Mouse (Mus musculus): ENCODE data around the gene Fbxo9.
"Not testable (repeated sequence)": the region's sequence is repeated elsewhere in the genome, so short reads cannot be mapped to it uniquely, and the experiment has no call there.

The Fbxo9 gene

DNA sequence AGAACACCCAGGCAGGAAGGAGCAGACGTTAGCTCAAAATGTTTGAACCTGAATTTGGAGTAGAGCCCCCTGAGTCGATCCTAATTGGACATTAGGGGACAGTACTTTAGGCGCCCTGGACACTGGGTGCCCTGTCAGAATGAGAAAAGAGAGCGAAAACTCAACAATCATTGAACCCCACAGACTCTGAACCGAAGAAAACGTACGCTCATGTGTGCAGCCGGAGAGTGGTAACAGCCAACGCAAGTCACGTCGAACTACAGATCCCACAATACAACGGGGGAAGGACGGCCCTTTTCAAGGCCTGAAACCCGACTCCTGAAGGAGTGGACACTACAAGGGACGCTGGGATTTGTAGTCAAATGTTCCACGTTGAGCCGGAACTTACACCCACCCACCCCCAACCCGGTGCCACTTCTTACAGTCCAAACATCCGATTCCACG lies at the start of gene Fbxo9, which contains the start of gene Ick:
TSS of gene Fbxo9 (minus strand) at position 270 of the 444 bp plus-strand sequence.
TSS of gene Ick (plus strand) at position 397 of the 444 bp plus-strand sequence.
- DNase-seq (ENCODE audit: low spot score): peak; percentile 96

DNA sequence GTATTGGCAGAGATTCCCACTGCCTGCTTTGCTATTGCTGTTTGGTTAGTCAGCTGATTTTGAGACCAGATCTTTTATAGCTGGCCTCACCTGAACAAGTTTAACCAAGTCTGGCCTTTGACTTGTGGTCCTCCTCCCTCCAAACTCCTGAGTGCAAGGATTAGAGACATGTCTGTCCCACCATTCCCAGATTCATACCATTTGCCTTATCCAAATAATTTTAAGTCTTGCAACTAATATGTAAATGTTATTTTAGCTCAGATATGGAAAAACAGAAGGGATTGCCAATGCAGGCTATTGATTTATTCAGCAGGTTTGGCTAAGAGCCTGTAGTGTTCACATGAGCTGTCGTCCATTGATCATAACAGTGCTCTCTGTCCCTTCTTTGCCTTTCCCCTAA lies 48.4 kb upstream of the Fbxo9 start:
- no peak for DNase-seq (ENCODE audit: low spot score)

DNA sequence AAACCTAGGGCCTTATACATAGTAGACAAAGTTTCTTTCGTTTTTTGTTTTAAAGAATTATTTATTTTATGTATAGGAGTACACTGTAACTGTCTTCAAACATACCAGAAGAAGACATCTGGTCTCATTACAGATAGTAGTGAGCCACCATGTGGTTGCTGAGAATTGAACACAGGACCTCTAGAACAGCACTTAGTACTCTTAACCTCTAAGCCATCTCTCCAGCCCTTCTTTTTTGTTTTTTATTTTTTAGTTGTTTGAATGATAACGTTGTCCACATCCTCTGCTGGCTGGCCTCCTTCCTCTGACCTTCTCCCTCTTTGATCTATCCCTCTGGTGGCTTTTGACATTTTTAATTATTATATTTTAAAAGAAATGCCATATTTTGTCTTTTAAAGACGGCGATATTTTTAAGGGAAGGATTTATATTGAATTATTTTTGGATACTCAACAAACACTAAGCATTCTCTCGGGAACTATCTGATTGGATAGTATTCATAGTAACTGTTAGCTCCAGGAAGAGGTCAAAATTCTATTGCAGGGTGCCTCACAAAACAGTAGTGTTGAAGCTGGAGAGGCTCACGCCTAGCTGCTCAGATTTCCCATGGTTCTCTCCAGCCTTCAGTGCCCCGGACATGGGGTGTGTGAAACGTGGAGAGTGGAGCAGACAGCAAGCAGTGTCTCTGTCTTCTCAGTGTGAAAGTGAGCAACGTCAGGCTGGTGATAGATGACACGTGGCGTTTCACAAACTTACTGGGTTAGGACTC lies 45.5 kb upstream of the Fbxo9 start:
- no peak for DNase-seq (ENCODE audit: low spot score)

DNA sequence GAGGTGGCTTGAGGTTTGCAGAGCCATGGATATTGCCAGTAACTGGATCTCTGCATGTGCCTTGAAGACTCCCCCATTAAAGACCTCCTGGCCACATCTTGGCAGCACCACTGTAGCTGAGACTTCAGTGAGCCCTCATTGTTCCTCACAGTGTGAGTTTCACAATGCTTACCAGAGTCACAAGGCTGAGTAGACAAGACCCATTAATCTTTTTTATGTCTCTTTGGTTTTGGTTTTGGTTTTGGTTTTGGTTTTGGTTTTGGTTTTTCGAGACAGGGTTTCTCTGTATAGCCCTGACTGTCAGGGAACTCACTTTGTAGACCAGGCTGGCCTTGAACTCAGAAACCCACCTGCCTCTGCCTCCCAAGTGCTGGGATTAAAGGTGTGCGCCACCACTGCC lies 40.9 kb upstream of the Fbxo9 start:
- not testable (repeated sequence) for DNase-seq (ENCODE audit: low spot score)

DNA sequence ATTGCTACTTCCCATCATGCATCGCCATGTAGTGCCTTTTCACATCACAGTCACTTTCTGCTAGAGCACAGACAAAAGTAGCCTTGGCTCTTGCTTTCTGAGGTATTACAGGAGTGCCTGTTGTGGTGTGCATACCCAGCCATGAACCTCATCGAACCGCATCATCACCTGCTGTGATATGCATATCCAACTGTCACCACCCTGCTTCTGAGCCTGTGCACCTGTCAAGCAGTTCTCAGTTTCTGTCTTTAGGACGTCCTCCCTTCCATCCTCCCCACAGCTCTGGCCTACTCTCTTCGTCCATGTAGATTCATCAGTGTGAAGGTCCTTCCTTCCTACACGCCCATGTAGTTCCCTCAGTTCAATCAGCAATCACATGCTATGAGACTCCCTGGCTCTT lies 39.3 kb upstream of the Fbxo9 start:
- no peak for DNase-seq (ENCODE audit: low spot score)

DNA sequence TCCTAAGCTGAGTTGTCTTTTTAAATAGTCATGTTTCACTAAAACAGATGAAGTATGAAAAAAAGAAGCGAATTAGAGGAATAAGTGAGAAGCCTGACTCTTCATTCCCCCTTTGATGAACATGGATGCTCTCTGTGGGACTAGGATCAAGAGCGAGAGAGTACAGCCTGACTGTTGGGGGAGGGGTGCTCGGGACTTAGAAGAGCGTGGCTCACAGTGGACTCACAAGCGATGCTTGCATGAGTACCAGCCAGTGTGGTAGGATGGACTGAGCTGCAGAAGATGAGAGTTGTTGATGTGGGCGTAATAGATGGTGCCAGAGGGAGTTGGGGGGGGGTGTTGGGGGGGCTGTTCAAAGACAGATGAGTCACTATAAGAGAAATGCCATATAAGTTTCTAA lies 37.8 kb upstream of the Fbxo9 start:
- no peak for DNase-seq (ENCODE audit: low spot score)

DNA sequence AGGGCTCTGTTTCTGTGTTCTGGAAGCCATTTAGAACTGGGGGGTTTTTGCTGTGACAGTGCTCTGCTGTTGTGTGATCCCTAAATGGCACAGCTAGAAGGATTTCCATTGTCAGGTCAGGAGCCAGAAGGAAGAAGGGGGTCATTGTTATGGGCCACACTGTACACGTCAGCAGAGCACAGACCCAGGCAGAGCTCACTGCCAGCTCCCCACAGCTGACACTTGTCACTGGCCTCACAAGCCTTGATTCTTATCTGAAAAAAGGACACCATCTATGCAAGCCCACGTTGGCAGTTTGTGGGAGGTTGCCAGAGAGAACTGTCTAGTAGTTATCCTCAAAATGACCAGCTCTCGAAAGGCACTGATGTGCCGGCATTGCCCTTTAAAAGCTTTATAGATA lies 37.2 kb upstream of the Fbxo9 start:
- DNase-seq (ENCODE audit: low spot score): no peak

DNA sequence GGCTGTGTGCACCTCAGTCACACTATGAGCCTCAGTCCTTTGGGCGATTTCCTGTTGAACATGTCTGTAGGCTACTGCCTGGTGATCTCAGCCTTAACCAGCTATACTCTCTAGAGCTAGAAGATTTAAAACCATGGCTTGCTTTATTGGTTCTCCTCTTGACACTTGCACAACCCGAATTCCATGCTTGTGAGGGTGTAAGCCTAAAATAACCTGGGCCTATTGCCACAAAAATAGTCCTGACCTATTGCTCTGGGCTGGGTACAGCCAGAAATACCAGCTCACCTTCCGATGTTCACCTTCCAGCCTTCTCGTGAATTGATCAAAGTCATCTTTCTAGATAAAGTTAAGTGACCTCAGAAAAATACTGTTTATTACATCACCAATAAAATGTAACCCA lies 30.6 kb upstream of the Fbxo9 start:
- DNase-seq (ENCODE audit: low spot score): peak; percentile 63

DNA sequence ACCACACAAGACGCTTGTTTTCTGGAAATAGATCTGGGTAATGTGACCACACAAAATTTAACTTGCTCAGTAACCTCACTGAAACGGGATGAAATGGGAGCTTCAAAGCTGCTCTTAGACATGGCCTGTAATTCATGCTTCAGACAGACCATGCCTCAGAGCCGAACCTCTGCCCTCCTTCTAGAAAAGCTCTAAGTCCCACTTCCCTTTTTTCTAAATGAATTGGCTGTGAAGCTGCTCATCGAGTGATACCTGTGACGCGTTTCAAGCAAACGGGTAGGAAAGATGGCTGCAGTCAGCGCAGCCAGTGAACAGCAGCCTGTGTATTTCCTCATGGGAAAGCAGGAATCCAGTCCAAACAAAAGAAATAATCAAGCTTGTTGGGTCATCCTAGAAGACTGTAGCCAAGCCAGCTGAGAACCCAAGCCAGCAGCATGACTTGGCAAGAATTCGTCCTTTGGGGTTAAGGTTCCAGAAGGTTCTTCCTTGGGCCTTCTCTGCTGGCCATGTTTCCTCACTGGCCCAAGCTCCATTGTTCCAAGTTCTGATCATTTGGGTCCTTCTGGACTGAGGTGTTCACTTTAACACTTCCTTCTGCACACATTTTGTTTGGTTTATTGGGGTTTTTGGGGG lies 29.3 kb upstream of the Fbxo9 start:
- DNase-seq (ENCODE audit: low spot score): no peak

DNA sequence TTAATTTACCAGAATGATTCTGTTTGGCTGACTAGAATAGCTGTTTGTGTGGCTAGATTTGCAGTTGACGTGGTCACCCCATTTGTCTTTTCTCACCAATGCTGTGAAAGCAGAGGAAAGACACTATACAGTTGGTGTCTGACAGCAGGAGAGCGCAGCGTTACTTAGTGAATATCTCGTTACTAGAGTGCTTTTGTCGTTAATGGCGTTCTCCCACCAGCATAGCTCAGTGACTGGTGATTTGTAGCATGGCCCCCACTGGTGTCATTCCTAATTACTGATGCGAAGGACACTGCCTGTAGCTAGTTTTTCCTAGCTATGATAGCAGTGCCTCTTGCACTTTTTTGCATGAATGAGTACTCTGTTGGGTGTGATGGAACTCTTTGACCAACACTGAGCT lies 26.8 kb upstream of the Fbxo9 start:
- no peak for DNase-seq (ENCODE audit: low spot score)

DNA sequence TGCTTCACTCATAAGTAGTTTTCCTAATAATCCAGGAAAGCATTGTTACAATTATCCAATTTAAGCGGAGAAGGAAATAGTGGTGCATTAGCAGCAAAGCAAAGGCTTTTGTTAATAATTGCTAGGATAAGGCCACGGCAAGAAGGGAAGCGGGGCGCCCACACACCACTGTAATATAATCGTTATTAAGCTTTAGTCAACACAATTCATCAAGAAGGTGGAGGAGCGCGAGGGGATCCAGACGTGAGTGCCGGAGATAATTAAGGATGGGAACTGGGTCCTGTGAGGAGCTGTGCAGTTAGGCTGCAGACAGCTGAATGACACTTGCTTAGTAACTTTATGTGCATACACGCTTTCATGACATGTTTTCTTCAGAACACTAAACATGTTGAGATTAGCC lies 17.8 kb upstream of the Fbxo9 start:
- no peak for DNase-seq (ENCODE audit: low spot score)

DNA sequence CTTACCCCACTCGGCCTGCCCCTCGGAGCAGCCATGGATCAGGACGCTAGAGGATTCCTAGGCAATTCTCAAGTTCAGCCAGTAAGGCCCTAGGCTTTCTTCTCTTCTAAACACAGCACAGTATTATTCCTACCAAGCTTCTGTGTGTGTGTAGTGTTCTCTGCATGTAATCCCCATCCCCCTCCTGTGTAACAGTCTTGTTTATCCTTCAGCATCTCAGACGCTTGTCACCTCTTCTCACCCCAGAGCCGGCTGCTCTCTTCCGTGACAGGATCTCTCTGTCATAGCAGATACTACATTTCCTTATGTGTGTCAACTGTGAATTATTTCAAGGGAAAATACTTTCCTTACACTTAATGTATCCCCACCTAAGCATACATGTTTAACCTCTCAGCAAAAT lies 17.1 kb upstream of the Fbxo9 start:
- no peak for DNase-seq (ENCODE audit: low spot score)

DNA sequence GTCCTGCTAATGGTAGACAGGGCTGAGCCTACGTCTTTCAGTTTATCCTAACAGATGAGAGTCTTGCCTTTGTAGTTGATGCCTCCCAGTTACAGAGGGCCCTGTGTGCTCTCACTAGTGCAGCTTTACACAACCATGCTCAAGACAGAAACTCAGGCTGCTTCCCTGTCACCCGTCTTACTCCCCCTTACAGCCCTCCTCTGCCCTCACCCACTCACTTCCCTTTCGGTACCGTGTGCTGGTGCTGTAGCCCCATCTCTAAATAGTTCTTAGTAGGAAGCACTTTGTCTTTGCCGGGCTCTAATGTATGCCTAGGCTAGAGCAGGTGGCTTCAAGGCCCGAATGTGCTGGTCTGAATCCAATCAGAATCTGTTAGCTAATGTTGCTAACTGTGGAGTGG lies 15.4 kb upstream of the Fbxo9 start:
- no peak for DNase-seq (ENCODE audit: low spot score)

DNA sequence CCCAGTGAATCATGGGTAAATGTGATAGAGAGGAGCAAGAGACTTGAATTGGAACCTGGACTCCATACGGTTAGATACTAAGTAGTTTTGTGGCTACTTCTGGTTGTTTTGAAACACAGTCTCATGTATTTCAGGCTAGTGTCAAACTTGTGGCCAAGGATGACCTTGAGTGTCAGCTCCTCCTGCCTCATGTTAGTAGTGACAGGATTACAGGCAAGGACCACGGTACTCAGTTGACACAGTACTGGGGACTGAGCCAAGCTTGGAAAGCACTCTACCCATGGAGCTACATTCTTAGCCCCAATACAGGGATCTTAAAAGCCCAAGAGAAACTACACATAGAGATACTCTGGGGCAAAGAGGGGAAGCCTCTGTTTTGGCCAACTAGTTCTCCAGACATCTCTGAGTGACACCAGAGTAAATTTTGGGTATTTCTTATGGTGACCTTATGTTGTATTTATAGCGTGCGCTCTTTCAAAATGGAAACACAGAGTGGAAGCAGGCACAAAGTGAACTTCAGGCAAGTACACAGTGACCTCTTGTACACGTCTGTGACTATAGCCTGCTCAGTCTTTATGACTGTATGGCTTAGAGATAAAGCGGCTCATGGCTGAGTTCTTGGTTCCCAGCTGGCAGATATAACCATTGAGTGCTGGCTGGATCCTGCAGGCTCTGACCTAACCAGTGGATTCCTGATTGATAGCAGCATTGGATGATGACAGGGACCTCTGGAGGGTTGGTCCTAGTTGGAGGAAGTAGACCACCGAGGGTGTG lies 14.3 kb upstream of the Fbxo9 start:
- no peak for DNase-seq (ENCODE audit: low spot score)

DNA sequence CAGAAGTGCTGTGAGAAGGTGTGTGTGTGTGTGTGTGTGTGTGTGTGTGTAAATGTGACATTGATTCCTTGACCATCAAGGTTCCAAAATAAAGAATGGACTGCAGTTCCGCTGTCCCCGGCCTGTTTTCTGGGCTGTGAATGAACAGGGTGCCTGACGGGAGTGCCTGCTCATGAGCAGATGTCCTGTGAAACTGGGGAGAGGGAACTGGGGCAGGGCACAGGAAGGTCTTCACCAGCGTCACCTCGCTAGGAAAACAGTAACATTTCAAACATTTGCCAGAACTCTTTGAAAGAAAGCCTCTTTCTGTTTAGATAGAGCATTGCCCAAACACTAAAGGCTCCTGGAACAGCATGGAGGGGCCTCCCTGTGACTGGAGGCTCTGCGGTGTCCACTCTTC lies 13.1 kb upstream of the Fbxo9 start:
- DNase-seq (ENCODE audit: low spot score): no peak

DNA sequence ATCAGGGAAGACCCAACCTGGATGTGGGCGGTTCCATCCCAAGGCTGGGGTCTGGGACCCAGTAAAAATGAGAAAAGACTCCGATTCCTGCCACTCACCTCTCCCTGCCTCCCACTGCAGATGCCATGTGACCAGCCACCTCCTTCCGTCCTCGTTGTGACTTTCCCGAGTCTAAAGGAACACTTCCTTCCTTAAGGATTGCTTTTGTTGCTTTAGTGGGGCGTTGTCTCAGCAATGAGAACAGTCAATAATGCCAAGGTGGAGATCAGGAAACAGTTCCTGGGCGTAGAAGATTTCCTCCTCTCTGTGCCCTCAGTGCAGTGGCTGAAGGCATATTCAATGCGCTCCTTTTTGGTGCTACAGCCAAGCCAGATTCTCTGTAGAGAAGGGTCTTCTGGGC lies 12.5 kb upstream of the Fbxo9 start:
- DNase-seq (ENCODE audit: low spot score): peak; percentile 86

DNA sequence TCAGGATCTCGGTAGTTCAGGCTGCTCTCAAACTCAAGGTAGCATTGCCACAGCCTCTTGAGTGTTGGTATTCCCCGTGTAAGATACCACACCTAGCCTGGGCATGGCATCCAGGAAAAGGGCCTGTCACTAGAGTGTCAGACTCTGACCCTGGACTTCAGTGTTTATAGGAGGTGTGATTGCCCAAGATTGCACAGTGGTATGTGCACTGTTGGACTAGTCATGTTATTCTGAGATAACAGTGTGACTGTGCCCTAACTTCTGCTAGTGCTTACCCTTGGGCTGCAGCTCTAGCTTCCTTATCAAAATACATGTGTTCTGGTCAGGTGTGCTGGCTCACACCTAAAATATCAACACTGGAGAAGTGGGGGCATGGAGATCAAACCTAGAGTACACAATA lies 8.8 kb upstream of the Fbxo9 start:
- DNase-seq (ENCODE audit: low spot score): peak; percentile 60

DNA sequence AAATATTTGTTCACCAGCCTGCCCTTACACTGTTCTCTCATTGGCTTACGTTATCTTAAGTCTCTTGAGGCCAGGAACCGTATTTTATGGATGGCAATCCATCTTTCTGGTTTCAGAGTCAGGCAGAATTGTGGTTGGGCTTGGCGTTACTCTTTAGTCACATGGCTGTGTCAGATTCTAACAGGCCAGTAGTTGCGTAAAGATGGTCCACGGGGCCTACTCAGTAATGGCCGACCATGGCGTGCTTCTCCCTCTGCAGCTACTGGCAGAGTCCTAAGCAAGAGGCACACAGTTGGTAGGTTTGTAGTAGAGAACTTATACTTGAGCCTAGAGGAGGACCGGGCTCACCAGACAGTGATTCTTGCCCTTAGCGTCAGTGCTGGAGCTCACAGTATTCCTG lies 6.9 kb upstream of the Fbxo9 start:
- no peak for DNase-seq (ENCODE audit: low spot score)

DNA sequence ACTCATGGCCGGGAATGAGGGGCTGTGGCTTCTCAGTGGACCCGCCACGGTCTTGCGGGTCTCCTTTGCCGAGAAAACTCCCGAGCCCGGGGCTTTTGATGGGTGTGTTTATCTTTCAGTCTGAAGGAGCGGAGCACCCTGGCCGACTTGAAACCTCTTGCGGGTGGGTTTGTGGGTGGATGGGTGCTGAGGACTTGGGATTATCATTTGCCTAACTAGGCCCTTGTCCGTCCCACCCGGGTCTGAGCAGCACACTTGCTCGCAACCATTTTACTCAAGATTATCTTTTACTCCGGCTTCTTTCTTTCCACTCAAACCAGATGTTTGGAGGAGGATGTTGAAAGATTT lies 4.6 kb upstream of the Fbxo9 start:
- DNase-seq (ENCODE audit: low spot score): no peak

DNA sequence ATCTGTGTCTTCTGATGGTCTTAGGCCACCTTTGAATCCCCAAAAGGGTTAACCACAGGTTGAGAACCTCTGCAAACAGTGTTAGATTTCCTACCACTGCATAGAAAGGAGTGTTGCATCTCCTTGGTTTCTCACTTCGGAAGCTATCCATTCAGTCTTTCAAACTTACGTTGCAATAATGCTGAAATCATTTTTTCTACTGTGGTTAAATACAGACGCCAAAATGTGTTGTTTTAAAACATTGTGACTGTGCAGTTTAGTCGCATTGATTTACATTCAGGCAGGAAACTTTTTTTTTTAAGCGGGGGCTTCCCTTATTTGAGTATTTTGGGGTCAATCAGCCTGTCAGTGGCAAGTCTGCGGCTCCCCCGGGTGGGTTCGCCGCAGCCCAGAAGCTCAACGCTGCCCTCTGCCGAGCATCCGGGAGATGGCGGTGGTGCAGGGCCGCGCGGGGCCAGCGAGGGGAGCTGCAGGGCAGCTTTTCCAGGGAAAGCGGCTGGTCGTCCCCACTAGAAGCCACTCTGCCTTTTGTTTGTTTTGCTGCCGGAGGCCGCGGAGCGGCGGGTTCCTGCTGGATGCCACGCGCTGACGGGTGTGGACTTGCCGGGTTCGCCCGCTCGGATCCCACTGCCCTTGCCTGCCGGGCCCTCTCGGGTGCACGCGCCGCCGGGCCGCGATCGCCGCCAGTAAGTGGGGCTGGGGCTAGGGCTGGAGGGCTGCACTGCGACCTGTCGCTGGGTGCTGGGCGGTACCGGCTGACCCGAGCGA lies 4.1 kb upstream of the Fbxo9 start:
- peak; percentile 92 for DNase-seq (ENCODE audit: low spot score)

DNA sequence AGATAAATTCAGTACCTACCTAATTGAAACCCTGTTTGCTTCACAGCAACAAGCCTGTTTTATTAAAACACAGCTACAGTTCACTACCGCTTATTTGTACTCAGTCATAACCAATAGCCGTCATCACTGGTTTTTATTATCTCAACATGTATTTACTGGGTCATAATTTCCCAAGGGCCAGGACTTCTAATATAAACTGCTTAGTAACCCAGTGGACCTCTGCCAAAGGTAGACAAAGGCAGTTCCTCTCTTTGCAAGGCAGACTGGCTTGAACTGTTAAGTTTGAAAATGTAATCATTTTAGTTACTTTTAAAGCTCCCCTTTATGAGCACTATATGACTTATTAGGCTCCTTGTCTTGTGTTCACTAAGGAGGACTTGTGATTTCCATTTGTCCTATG lies 2.6 kb upstream of the Fbxo9 start:
- DNase-seq (ENCODE audit: low spot score): no peak

DNA sequence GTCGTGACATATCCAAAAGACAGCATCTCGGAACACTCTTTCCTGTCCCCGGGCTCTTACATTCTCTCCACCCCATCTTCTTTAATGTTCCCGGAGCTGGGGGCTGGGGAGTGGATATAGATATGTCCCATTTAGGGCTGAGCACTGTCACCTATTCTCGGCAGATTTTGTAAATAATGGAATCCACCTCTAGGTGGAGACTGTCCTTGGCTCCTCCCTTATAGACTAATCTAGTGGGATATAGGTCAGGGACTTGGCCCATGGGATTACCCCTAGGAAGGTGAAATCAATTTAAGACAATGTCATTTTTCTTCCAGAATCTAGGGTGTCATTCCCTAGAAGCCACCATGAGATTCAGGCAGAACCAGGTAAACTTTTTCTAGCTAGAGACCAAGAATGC lies 791 bp upstream of the Fbxo9 start:
- no peak for DNase-seq (ENCODE audit: low spot score)
